Mouse (Mus musculus) intestine, postnatal 0 days (tissue): ENCODE results near the gene Phldb1. TPM values are rescaled to one million over a fixed set of nuclear protein-coding genes. Genes with fewer than 3 reads are reported as not detected.
A peak's percentile ranks its signal among the peaks of the same experiment; 100 is the strongest.

Source experiments
- ATAC-seq: fragments of 200-750 bp; cut with Nextera tagmentation; 2 replicates; pipeline ENCODE4 v1.8.0; 2017; ENCODE audit warnings: mild to moderate bottlenecking, moderate TSS enrichment, moderate library complexity
- H3K27ac ChIP-seq: fragments of 300-500 bp; sonication (generic); 2 replicates; pipeline ENCODE4 v1.5.1; 2014; ENCODE audit warnings: mild to moderate bottlenecking, low read depth, low read length, moderate library complexity
- H3K27me3 ChIP-seq: fragments of 300-500 bp; sonication (generic); replicated peaks from 2 replicates; pipeline ENCODE4 v1.6.1; 2014; ENCODE audit warnings: low read length, mixed read lengths; ENCODE audit not compliant: control insufficient read depth, insufficient read depth
- H3K36me3 ChIP-seq: fragments of 300-500 bp; sonication (generic); 2 replicates; pipeline ENCODE4 v1.6.1; 2014; ENCODE audit warnings: mild to moderate bottlenecking, moderate library complexity; ENCODE audit not compliant: control insufficient read depth, insufficient read depth
- H3K4me1 ChIP-seq: fragments of 300-500 bp; sonication (generic); replicated peaks from 2 replicates; pipeline ENCODE4 v1.6.1; 2014; ENCODE audit warnings: antibody characterized with exemption, low read length, mixed read lengths; ENCODE audit not compliant: control insufficient read depth, insufficient read depth
- H3K4me2 ChIP-seq: fragments of 300-500 bp; sonication (generic); replicated peaks from 2 replicates; pipeline ENCODE4 v1.6.1; 2014; ENCODE audit warnings: low read depth, mild to moderate bottlenecking, moderate library complexity
- H3K4me3 ChIP-seq: fragments of 300-500 bp; sonication (generic); 2 replicates; pipeline ENCODE4 v1.5.1; 2014; ENCODE audit warnings: low read depth, low read length
- H3K9ac ChIP-seq: fragments of 300-500 bp; sonication (generic); 2 replicates; pipeline ENCODE4 v1.6.1; 2014; ENCODE audit warnings: mild to moderate bottlenecking, low read depth, low read length
- H3K9me3 ChIP-seq: fragments of 300-500 bp; sonication (generic); 2 replicates; pipeline ENCODE4 v1.6.1; 2016; ENCODE audit warnings: mixed run types; ENCODE audit not compliant: control insufficient read depth
- CTCF ChIP-seq: sonication (generic); IDR thresholded peaks from 2 replicates; pipeline ENCODE4 v1.5.1; 2016; ENCODE audit warnings: low read depth, mild to moderate bottlenecking, control low read depth, antibody characterized with exemption, moderate library complexity
- WGBS: fragments of 180-500 bp; shearing (Covaris S2); extraction: QIAGEN DNeasy Blood & Tissue Kit; methylation state at CpG from one replicate; pipeline ENCODE4 v1.1.7; 2014; 5-methylcytosine and 5-hydroxymethylcytosine counted together
- polyA plus RNA-seq: library from polyadenylated mRNA; unstranded; fragments of >200 nt; fragmentation: Nextera tagmentation; extraction: Ambion mirVana; gene quantifications from 2 replicates; pipeline ENCODE4 v1.2.1, GENCODE M21; 2015

Gene Phldb1
- polyA plus RNA-seq, 1 experiment from 2014 or later, result 6.2 TPM

DNA sequence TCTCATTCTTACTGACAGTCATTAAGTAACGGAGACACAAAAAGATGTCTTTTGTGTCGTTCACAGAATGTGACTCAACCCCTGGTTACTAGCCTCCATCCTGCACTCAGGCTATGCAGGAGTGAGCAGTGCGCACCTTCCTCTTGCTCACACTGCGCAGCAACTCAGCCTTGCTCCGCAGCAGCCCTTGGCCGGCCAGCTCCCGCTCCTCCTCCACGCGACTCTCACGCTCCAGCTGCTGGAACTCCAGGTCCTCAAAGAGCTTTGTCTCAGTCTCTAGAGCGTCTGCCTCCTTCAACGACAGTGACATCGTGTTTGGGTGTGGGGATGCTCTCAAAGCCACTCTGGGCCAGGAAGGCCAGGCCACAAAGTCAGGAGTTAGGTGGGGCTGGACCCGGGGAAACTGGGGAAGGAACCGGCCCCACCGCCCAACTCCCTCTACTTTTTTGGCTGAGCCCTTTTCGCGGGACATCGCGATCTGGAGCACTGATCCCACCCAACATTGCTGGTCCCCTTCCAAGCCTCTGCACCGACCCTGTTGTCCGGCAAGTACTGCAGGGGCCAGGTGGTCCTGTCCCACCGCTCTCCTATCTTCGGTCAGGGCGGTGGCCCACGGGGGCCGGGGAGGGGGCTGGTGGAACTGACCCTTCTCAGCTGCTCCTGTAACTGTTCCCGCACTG is 27.1 kb downstream of the Phldb1 start:
- no peak for TF ChIP-seq CTCF
- Histone ChIP-seq H3K36me3 (peaks cover 17% of the 10 kb centered on the region; the same call in 1 of the 2 replicates), H3K4me1 (no peaks in the 10 kb centered on the region; the same call in 1 of the 2 replicates), H3K9ac (peak overlapping the region; percentile 18; the same call in 1 of the 2 replicates), H3K27ac (no peak overlapping the region), H3K4me3 (peak overlapping the region; percentile 41), H3K4me2 (peak overlapping the region; percentile 82), H3K27me3 (no peaks in the 10 kb centered on the region; the same call in 1 of the 2 replicates), H3K9me3 (no peaks in the 10 kb centered on the region)
- ATAC-seq, result no peak
- 37% methylated on average over 28 of the region's 28 CpGs for whole genome bisulfite sequencing

GRCm38 (mm10) chr9:44699730-44700129 is 35.3 kb downstream of the Phldb1 start:
- Histone ChIP-seq H3K9me3 (no peaks in the 10 kb centered on the region), H3K27me3 (no peaks in the 10 kb centered on the region), H3K9ac (no peak overlapping the region), H3K4me3 (no peak overlapping the region), H3K27ac (no peak overlapping the region), H3K4me1 (no peaks in the 10 kb centered on the region), H3K4me2 (no peak overlapping the region), H3K36me3 (peaks cover 23% of the 10 kb centered on the region; the same call in 1 of the 2 replicates)
- 84% methylated on average over 5 of the region's 5 CpGs for WGBS
- no peak for TF ChIP-seq CTCF
- ATAC-seq, result no peak

DNA sequence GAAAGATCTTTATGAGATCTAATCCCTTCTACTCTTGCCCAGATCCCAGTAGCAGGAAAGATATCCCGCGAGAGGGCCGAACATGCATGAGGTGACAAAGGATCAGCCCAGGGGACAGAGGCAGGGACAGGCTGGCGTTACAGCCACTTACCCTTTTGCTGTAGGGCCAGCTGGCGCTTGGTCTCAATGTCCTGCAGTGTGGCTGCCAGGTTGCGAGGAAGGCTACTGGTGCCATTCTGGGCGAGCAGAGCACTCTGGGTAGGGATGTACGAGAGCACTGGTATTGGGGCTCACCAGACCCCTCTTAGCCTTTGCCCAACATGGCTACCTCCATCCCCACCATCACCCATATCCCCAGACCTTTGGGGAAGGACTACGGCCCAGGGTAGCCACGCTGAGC is 35.8 kb downstream of the Phldb1 start:
- Histone ChIP-seq H3K36me3 (peaks cover 28% of the 10 kb centered on the region; the same call in 1 of the 2 replicates), H3K27ac (no peak overlapping the region), H3K9ac (no peak overlapping the region), H3K4me2 (no peak overlapping the region), H3K4me3 (no peak overlapping the region), H3K4me1 (no peaks in the 10 kb centered on the region), H3K27me3 (no peaks in the 10 kb centered on the region), H3K9me3 (no peaks in the 10 kb centered on the region)
- ATAC-seq, result no peak
- TF ChIP-seq CTCF, result no peak
- WGBS, result 93% methylated on average over 10 of the region's 10 CpGs

DNA sequence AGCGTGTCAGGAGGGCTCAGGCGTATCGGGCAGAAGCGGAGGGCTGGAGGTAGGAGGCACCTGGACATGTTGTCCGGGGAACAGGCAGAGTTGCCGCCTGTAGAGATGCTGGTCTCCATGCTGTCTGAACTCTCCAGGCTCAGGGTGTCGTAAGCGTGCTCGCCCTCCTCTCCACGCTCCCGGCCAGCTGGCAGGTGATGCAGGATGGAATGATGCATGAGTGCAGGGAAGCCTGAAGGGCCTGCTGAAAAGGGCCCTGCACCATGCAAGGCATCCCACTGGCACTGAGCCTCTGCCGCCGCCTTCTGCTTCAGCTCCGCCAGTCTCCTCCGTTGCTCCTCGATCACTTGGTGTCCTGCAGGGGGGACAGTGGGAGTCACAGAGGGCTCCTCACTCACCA is 37.1 kb downstream of the Phldb1 start:
- Histone ChIP-seq H3K27ac (no peak overlapping the region), H3K9me3 (no peaks in the 10 kb centered on the region), H3K4me3 (no peak overlapping the region), H3K4me2 (no peak overlapping the region), H3K27me3 (no peaks in the 10 kb centered on the region), H3K36me3 (peaks cover 33% of the 10 kb centered on the region), H3K4me1 (no peaks in the 10 kb centered on the region), H3K9ac (no peak overlapping the region)
- no peak for TF ChIP-seq CTCF
- WGBS, result 91% methylated on average over 16 of the region's 16 CpGs
- ATAC-seq, result no peak

DNA sequence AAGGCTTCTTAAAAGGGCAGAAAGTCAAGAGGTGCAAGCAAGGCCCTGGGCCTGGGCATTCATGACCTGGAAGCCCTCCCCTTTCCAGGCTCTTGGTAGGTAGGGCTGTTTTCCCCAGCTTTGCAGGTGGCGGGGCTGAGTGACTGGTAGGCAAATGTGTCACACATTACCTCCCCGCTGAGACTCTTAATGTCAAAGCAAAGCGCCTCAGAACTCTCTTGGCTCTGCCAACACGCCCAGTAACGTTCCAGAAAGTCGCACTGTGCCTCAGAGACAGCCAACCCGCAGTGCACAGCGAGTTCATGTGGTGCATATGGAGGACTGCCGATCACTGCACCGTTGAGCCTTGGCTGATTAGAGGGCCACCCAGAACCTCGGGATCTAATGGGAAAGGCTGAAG is 41.9 kb downstream of the Phldb1 start:
- no peak for TF ChIP-seq CTCF
- Histone ChIP-seq H3K4me2 (no peak overlapping the region), H3K36me3 (peaks cover 23% of the 10 kb centered on the region), H3K27ac (no peak overlapping the region), H3K4me1 (no peaks in the 10 kb centered on the region), H3K9me3 (no peaks in the 10 kb centered on the region), H3K27me3 (no peaks in the 10 kb centered on the region), H3K4me3 (no peak overlapping the region), H3K9ac (no peak overlapping the region)
- ATAC-seq, result no peak
- 91% methylated on average over 11 of the region's 11 CpGs for WGBS

DNA sequence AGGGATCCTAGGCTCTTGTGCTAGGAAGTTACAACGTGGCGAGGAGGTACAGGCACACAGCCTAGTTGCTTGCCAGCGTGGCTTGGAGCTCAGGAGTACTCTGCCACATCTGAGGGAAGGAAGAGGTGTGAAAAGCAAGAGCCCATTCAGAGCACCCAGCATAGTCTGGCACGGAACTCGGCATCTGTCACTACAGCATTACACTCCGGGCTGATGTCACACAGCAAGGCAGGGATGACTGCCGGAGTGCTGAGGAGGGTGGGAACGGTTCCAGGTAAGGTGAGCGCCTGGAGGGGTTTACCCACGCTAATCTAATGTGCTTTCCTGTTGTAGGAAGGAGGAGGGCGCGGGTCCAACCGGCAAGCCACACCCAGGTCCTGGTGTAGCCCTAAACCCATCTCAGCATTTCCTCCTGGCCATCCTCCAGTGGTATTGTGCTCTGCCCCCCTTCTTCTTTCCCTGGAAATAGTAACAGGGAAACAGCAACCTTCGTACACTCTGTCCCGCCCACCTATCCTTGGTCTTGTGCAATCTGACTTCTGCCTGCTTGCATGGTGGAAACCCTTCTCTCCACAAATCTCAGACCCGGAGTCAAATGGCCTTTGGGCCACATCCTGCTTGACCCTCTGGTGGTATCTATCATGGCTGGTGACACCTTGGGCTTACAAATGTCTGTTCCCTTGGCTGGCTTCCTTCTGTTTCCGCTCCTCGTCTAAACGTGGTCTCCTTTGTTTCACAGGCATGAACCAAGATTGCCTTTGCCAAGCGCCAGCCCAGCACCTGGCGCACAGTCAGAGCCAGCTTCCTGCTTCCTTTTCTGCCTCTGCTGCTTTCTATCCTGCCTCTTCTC is 43.1 kb downstream of the Phldb1 start:
- H3K4me1 ChIP-seq, result no peaks in the 10 kb centered on the region
- H3K4me2 ChIP-seq, result 0 out of 2 replicates have a peak overlapping the region, but pooled peaks have one; percentile 14
- no peak for TF ChIP-seq CTCF
- peak; percentile 76 for ATAC-seq
- H3K9me3 ChIP-seq, result no peaks in the 10 kb centered on the region
- no peaks in the 10 kb centered on the region for H3K27me3 ChIP-seq
- H3K4me3 ChIP-seq, result no peak overlapping the region
- H3K9ac ChIP-seq, result no peak overlapping the region
- H3K36me3 ChIP-seq, result peaks cover 26% of the 10 kb centered on the region
- 50% methylated on average over 21 of the region's 21 CpGs for WGBS
- peak overlapping the region; percentile 8 for H3K27ac ChIP-seq
